Mouse (Mus musculus) testis, adult 2 months (tissue): ENCODE results near the gene Musk.

ENCODE experiments used
- CTCF ChIP-seq: fragments of 200-500 bp; IDR thresholded peaks from 2 replicates; pipeline ENCODE4 v1.5.1; 2012; ENCODE audit warnings: low read depth, mild to moderate bottlenecking, inconsistent platforms, low read length, moderate library complexity; ENCODE audit not compliant: control insufficient read depth, insufficient read depth, insufficient replicate concordance
- POLR2A ChIP-seq: fragments of 200-500 bp; IDR thresholded peaks from 2 replicates; pipeline ENCODE4 v1.6.1; 2012; ENCODE audit warnings: low read depth, mild to moderate bottlenecking, inconsistent platforms, low read length, moderate library complexity; ENCODE audit not compliant: control insufficient read depth

GRCm38 (mm10) chr4:58252381-58252780 lies 33.4 kb upstream of the Musk start:
- no peak for TF ChIP-seq CTCF
- TF ChIP-seq POLR2A: no peak
